Mouse (Mus musculus) C3H10T1/2 (cell line): ENCODE measurements around the gene Gpr162. TPM values are rescaled to one million over a fixed set of nuclear protein-coding genes. Genes with fewer than 3 reads are reported as not detected.

Experiments
- polyA plus RNA-seq, 2 experiments: library from polyadenylated mRNA; unstranded; fragments of >200 nt; fragmentation: generic; extraction: Trizol; gene quantifications; one replicate each; pipeline ENCODE4 v1.2.1; 2012; ENCODE audit warnings: missing spikeins in 2 of 2

The Gpr162 gene
- 1 to 10 TPM in 1 of 2 experiments, under 1 TPM in 1; 0.09 to 3.1 TPM for polyA plus RNA-seq

GRCm38 (mm10) chr6:124863658-124864298 is at the start of gene Gpr162:
Gene Gpr162, minus strand, starts transcription at chr6:124863983.

GRCm38 (mm10) chr6:124911533-124912218 is 47.9 kb upstream of the Gpr162 start, which contains the start of gene Lag3:
Gene Lag3, minus strand, starts transcription at chr6:124911705.

GRCm38 (mm10) chr6:124887986-124888385 is 24.2 kb upstream of the Gpr162 start, which contains the start of gene Cd4:
Gene Cd4, minus strand, starts transcription at chr6:124888221.

GRCm38 (mm10) chr6:124856916-124857839 is 6.6 kb downstream of the Gpr162 start, which contains the start of gene P3h3:
Gene P3h3, minus strand, starts transcription at chr6:124857752.

GRCm38 (mm10) chr6:124840241-124841167 is 23.3 kb downstream of the Gpr162 start, which contains the start of gene Gnb3:
Gene Gnb3, minus strand, starts transcription at chr6:124840275.

GRCm38 (mm10) chr6:124828868-124829798 is 34.6 kb downstream of the Gpr162 start, which contains the start of the genes Usp5 and Cdca3:
Gene Usp5, minus strand, starts transcription at chr6:124829484.
Gene Cdca3, plus strand, starts transcription at chr6:124829547.

GRCm38 (mm10) chr6:124813933-124814332 is 49.9 kb downstream of the Gpr162 start, which contains the start of gene Tpi1:
Gene Tpi1, minus strand, starts transcription at chr6:124814296.

Other genes starting within 250 kb of the Gpr162 start
- 1 to 10 TPM in 1 of 2 experiments, under 1 TPM in 1; 0.02 to 9.9 TPM for gene C1s2, start 227.9 kb downstream of the Gpr162 start, polyA plus RNA-seq
- 10 to 100 TPM; 15.8 to 44.1 TPM for gene Lpcat3, start 201.0 kb downstream of the Gpr162 start, polyA plus RNA-seq
- gene Emg1, start 151.8 kb downstream of the Gpr162 start, polyA plus RNA-seq = 100 to 1,000 TPM in 1 of 2 experiments, 10 to 100 TPM in 1; 89.9 to 126 TPM
- 100 to 1,000 TPM; 220 to 503 TPM for gene Phb2, start 151.6 kb downstream of the Gpr162 start, polyA plus RNA-seq
- gene Ptpn6, start 125.3 kb downstream of the Gpr162 start, polyA plus RNA-seq = 1 to 10 TPM; 2.3 to 5.1 TPM
- 100 to 1,000 TPM; 306 to 579 TPM for gene Grcc10, start 122.6 kb downstream of the Gpr162 start, polyA plus RNA-seq
- gene Gm45234, start 108.0 kb downstream of the Gpr162 start, polyA plus RNA-seq = under 1 TPM; 0.01 to 0.13 TPM
- gene Atn1, start 107.5 kb downstream of the Gpr162 start, polyA plus RNA-seq = 10 to 100 TPM; 23.4 to 84.9 TPM
- 10 to 100 TPM in 1 of 2 experiments, 1 to 10 TPM in 1; 1.9 to 14.4 TPM for gene Eno2, start 94.3 kb downstream of the Gpr162 start, polyA plus RNA-seq
- gene Lrrc23, start 84.3 kb downstream of the Gpr162 start, polyA plus RNA-seq = under 1 TPM; 0.04 to 0.31 TPM
- gene Spsb2, start 55.3 kb downstream of the Gpr162 start, polyA plus RNA-seq = 10 to 100 TPM; 25.7 to 50.6 TPM
- gene Tpi1, start 49.7 kb downstream of the Gpr162 start, polyA plus RNA-seq = 100 to 1,000 TPM; 586 to 773 TPM
- 100 to 1,000 TPM; 101 to 117 TPM for gene Usp5, start 34.5 kb downstream of the Gpr162 start, polyA plus RNA-seq
- 100 to 1,000 TPM in 1 of 2 experiments, 10 to 100 TPM in 1; 55.6 to 112 TPM for gene Cdca3, start 34.4 kb downstream of the Gpr162 start, polyA plus RNA-seq
- under 1 TPM; 0.01 to 0.12 TPM for gene Gnb3, start 23.7 kb downstream of the Gpr162 start, polyA plus RNA-seq
- 10 to 100 TPM in 1 of 2 experiments, 1 to 10 TPM in 1; 4.9 to 50.4 TPM for gene P3h3, start 6.2 kb downstream of the Gpr162 start, polyA plus RNA-seq
- gene Cd4, start 24.2 kb upstream of the Gpr162 start, polyA plus RNA-seq = under 1 TPM in 1 of 2 experiments, not detected in 1; 0.04 TPM
- 1 to 10 TPM in 1 of 2 experiments, under 1 TPM in 1; 0.13 to 1.9 TPM for gene Lag3, start 47.7 kb upstream of the Gpr162 start, polyA plus RNA-seq
- gene Ptms, start 56.1 kb upstream of the Gpr162 start, polyA plus RNA-seq = 1,000 to 10,000 TPM; 2,499 to 3,064 TPM
- 100 to 1,000 TPM; 293 to 332 TPM for gene Mlf2, start 67.4 kb upstream of the Gpr162 start, polyA plus RNA-seq
- gene Cops7a, start 101.6 kb upstream of the Gpr162 start, polyA plus RNA-seq = 100 to 1,000 TPM in 1 of 2 experiments, 10 to 100 TPM in 1; 99.3 to 123 TPM
- 10 to 100 TPM in 1 of 2 experiments, 1 to 10 TPM in 1; 3.0 to 14.0 TPM for gene Pianp, start 132.7 kb upstream of the Gpr162 start, polyA plus RNA-seq
- gene Zfp384, start 145.2 kb upstream of the Gpr162 start, polyA plus RNA-seq = 10 to 100 TPM in 1 of 2 experiments, 1 to 10 TPM in 1; 9.5 to 27.6 TPM
- gene Ing4, start 175.8 kb upstream of the Gpr162 start, polyA plus RNA-seq = 10 to 100 TPM; 15.4 to 76.7 TPM
- 1 to 10 TPM in 1 of 2 experiments, under 1 TPM in 1; 0.32 to 8.6 TPM for gene Acrbp, start 185.7 kb upstream of the Gpr162 start, polyA plus RNA-seq
- gene Lpar5, start 203.9 kb upstream of the Gpr162 start, polyA plus RNA-seq = under 1 TPM in 1 of 2 experiments, not detected in 1; 0.09 TPM
- 100 to 1,000 TPM in 1 of 2 experiments, 10 to 100 TPM in 1; 17.2 to 106 TPM for gene Chd4, start 232.0 kb upstream of the Gpr162 start, polyA plus RNA-seq